Mouse (Mus musculus) hindbrain, postnatal 0 days (tissue): ENCODE measurements at regions not wholly inside any gene's neighbourhood (a gene's known extent, or its start where the extent isn't known, plus 50 kb on each side); places are given as distances from the start of the nearest gene placed in this dataset.

ENCODE experiments used
- ATAC-seq: fragments of 200-750 bp; cut with Nextera tagmentation; 2 replicates; pipeline ENCODE4 v1.8.0; 2017; ENCODE audit warnings: mild to moderate bottlenecking, moderate TSS enrichment, moderate library complexity
- DNase-seq: peaks from one replicate; pipeline ENCODE4 v3.0.0-alpha.2; 2015; ENCODE audit warnings: low spot score
- H3K27ac ChIP-seq: fragments of 300-500 bp; sonication (generic); 2 replicates; pipeline ENCODE4 v1.5.1; 2014; ENCODE audit warnings: mild to moderate bottlenecking
- H3K27me3 ChIP-seq: fragments of 300-500 bp; sonication (generic); 2 replicates; pipeline ENCODE4 v1.6.1; 2014; ENCODE audit warnings: low read length, mixed read lengths; ENCODE audit not compliant: insufficient read depth
- H3K36me3 ChIP-seq: fragments of 300-500 bp; sonication (generic); 2 replicates; pipeline ENCODE4 v1.6.1; 2014; ENCODE audit warnings: low read length, mixed read lengths; ENCODE audit not compliant: insufficient read depth
- H3K4me1 ChIP-seq: fragments of 300-500 bp; sonication (generic); 2 replicates; pipeline ENCODE4 v1.6.1; 2014; ENCODE audit warnings: antibody characterized with exemption, low read length, mixed read lengths; ENCODE audit not compliant: insufficient read depth
- H3K4me2 ChIP-seq: fragments of 300-500 bp; sonication (generic); 2 replicates; pipeline ENCODE4 v1.6.1; 2014; ENCODE audit warnings: low read depth, mild to moderate bottlenecking, low read length, moderate library complexity, mixed read lengths
- H3K4me3 ChIP-seq: fragments of 300-500 bp; sonication (generic); 2 replicates; pipeline ENCODE4 v1.5.1; 2014; ENCODE audit warnings: low read length
- H3K9ac ChIP-seq: fragments of 300-500 bp; sonication (generic); replicated peaks from 2 replicates; pipeline ENCODE4 v1.6.1; 2014; ENCODE audit warnings: mild to moderate bottlenecking, low read length, moderate library complexity, mixed read lengths
- H3K9me3 ChIP-seq: fragments of 300-500 bp; sonication (generic); 2 replicates; pipeline ENCODE4 v1.6.1; 2016; ENCODE audit warnings: low read length, mixed read lengths
- CTCF ChIP-seq: IDR thresholded peaks from 2 replicates; pipeline ENCODE4 v1.5.1; 2016; ENCODE audit warnings: antibody characterized with exemption, control low read depth, low read depth
- WGBS: fragments of 180-500 bp; shearing (Covaris S2); extraction: QIAGEN DNeasy Blood & Tissue Kit; methylation state at CpG from one replicate; pipeline ENCODE4 v1.1.7; 2014; 5-methylcytosine and 5-hydroxymethylcytosine counted together

DNA sequence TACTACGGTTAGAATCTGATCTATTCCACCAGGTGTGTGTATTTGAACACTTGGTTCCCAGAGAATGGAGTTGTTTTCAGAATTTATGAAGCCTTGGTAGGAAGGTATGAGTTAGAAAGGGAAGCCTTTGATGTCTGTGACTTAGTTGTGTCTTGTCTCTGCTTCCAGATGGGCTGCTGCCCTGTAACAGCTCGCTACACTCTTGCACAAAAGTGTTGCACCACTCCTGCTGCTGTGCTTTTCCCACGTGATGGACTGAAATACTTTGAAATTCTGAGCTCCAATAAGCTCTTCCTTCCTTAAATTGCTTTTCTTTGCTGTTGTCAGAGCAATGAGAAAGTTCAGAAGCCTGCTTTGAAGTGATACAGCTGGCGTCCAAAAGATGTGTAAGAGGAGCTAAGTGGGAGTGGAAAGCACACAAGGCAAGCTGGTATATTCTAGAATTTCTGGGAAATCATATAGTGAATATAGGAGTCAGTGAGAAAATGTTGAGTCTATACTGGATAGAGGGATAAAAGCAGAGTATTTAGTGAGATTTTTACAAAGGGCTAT lies 174.9 kb upstream of the Kcnq5 start:
- no peak for ATAC-seq

DNA sequence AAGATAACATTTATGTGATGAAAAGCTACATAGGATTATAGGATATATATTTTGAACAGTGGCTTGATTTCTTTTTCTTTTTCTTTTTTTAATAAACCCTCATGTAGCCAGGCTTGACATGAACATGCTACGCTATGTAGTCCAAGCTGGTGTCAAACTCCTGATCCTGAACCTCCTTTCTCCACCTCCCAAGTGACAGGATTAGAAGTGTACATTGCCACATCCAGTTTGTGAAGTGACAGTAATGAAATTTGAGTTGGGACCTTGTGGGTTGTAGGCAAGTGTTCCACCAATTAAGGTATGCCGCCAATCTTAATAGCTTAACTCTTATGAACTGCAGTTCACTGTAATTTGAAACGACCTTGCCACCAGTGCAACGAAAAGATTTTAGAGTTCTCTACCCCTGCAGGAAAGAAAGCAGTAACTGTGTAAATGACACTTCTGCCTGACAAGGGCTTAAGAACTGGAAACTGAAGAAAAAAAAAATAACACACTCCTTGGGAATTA lies 156.6 kb upstream of the Kcnq5 start:
- Histone ChIP-seq H3K9me3 (no peaks in the 10 kb centered on the region), H3K27me3 (no peaks in the 10 kb centered on the region), H3K4me2 (no peak overlapping the region), H3K9ac (no peak overlapping the region), H3K4me1 (no peaks in the 10 kb centered on the region), H3K36me3 (no peaks in the 10 kb centered on the region), H3K4me3 (no peak overlapping the region), H3K27ac (no peak overlapping the region)
- DNase-seq, result no peak
- no peak for TF ChIP-seq CTCF
- WGBS, result 70% methylated on average over 4 of the region's 4 CpGs
- ATAC-seq, result no peak

More for the DNA sequence above, 174.9 kb upstream of the Kcnq5 start:
- Histone ChIP-seq H3K9me3 (no peaks in the 10 kb centered on the region), H3K36me3 (no peaks in the 10 kb centered on the region), H3K27ac (no peak overlapping the region), H3K9ac (no peak overlapping the region), H3K4me3 (no peak overlapping the region), H3K4me2 (no peak overlapping the region), H3K4me1 (no peaks in the 10 kb centered on the region), H3K27me3 (no peaks in the 10 kb centered on the region)
- 78% methylated on average over 4 of the region's 4 CpGs for WGBS
- no peak for TF ChIP-seq CTCF
- DNase-seq, result no peak

DNA sequence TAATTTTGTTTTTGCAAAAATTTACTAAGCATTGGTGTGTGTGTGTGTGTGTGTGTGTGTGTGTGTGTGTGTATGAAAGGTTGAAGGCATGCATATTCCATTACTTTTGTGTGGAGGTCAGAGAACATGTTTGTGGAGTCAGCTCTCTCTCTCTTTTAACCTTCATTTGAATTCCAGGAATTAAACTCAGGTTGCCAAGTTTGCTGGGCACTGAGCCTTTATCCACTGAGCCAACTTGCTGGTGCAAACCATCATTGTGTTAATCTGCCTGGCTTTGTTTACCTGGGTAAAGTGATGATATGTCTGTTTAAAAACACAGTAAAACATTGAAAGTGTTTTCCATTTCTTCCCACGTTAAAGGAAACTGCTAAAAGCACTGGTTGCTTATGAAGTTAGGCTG lies 154.7 kb upstream of the Kcnq5 start:
- no peak for DNase-seq
- Histone ChIP-seq H3K4me2 (no peak overlapping the region), H3K27ac (no peak overlapping the region), H3K36me3 (no peaks in the 10 kb centered on the region), H3K9ac (no peak overlapping the region), H3K9me3 (no peaks in the 10 kb centered on the region), H3K4me1 (no peaks in the 10 kb centered on the region), H3K4me3 (no peak overlapping the region), H3K27me3 (no peaks in the 10 kb centered on the region)
- 81% methylated on average over 1 of the region's 1 CpGs for WGBS
- no peak for TF ChIP-seq CTCF
- ATAC-seq, result no peak

DNA sequence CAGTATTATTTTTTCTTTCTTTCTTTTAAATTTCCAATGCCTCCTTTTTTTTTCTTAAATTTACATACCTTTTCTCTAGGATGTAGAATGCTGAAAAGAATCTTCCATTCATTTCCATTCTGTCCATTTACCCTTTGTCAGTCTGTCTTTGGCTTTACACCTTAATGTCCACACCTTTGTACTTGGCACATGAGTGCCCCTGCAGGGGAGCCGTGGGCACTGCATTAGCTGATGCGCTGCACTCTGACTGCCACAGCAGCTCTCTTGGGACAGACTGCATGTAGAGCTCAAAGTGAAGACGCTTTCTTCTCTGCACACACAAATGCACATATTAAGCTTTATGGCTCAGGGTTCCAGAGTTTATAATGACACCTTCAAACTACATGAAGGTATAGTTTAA lies 143.8 kb upstream of the Kcnq5 start:
- peak; percentile 50 for TF ChIP-seq CTCF

DNA sequence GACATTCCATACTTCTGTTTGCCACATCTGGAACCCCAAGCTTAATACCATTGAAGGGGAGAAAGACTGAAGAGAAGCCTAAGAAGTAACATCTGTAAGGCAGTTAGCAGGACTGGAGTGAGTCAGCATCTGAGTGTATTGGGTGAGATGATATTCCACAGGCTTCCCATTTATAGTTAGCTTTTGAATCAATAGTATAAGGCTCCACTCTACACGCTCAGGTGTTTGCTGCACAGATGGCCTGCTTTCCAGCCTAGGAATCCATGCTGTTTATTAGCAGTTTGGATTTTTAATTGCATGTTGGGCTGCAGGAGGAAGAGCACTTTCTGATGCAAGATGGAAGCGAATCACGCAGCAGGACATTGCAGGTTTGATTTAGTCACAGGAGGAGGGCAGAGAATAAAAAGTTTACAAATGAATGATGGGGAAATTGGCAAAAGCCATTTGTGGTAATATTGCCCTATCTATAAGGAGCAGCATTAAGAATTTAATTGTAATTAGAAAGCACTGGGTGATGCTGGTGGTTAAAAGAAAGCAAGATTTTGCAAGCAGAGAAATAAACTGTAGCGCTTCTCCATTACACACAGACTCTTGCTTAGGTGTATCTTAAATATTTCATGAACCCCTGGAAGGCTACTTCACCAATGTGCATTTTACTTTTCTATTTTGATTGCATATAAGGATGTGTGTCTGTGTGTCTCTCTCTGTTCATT lies 109.8 kb upstream of the Kcnq5 start:
- no peak overlapping the region for H3K4me2 ChIP-seq
- ATAC-seq (0 out of 2 replicates have a peak, but pooled peaks have one; percentile 18), DNase-seq (peak; percentile 50)
- H3K4me3 ChIP-seq, result no peak overlapping the region
- no peak for TF ChIP-seq CTCF
- H3K9ac ChIP-seq, result no peak overlapping the region
- H3K27me3 ChIP-seq, result no peaks in the 10 kb centered on the region
- H3K27ac ChIP-seq, result no peak overlapping the region
- 75% methylated on average over 4 of the region's 4 CpGs for WGBS
- H3K36me3 ChIP-seq, result no peaks in the 10 kb centered on the region
- no peaks in the 10 kb centered on the region for H3K9me3 ChIP-seq
- H3K4me1 ChIP-seq, result no peaks in the 10 kb centered on the region

More for the DNA sequence above, 143.8 kb upstream of the Kcnq5 start:
- WGBS, result 45% methylated on average over 3 of the region's 3 CpGs
- Histone ChIP-seq H3K4me3 (no peak overlapping the region), H3K36me3 (no peaks in the 10 kb centered on the region), H3K9ac (no peak overlapping the region), H3K9me3 (no peaks in the 10 kb centered on the region), H3K4me1 (no peaks in the 10 kb centered on the region), H3K27ac (no peak overlapping the region), H3K4me2 (no peak overlapping the region), H3K27me3 (no peaks in the 10 kb centered on the region)
- peak; percentile 9 for DNase-seq
- no peak for ATAC-seq

DNA sequence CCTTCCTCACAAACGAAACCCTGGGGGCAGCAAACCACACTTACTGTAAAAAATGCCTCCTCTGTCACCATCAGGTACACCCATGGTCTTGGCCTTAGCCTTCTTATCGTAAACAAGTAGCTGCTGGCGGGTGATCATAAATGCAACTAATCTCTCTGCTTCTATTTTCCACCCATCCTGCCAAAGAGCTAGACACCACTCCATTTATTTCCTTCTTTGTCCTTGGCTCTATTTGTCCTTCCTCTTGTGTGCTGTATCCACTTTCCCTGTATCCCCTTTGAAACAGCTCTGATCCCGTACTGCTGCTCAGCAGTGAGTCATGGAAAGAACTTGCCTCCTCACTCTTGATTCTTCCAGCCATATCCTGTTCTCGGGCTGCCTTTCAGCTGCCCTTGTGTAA lies 108.3 kb upstream of the Kcnq5 start:
- Histone ChIP-seq H3K27ac (no peak overlapping the region), H3K9ac (no peak overlapping the region), H3K4me1 (no peaks in the 10 kb centered on the region), H3K36me3 (no peaks in the 10 kb centered on the region), H3K27me3 (no peaks in the 10 kb centered on the region), H3K4me2 (no peak overlapping the region), H3K9me3 (no peaks in the 10 kb centered on the region), H3K4me3 (no peak overlapping the region)
- DNase-seq, result peak; percentile 5
- no peak for ATAC-seq
- 55% methylated on average over 5 of the region's 5 CpGs for WGBS
- no peak for TF ChIP-seq CTCF
